Mouse (Mus musculus): ENCODE data around the gene Slc12a3. TPM values are rescaled to one million over a fixed set of nuclear protein-coding genes. Genes with fewer than 3 reads are reported as not detected.
A peak's percentile ranks its signal among the peaks of the same experiment; 100 is the strongest.

The Slc12a3 gene
- polyA plus RNA-seq, 1 experiment from 2014 or later: not detected

MicroRNA genes within 50 kb of the gene (microRNA counts, 519-probe panel; counts per million panel counts)
- 2,684 counts per million, percentile 57 among the panel's probes with 10 or more counts for microRNA mmu-miR-138

Small RNA genes within 50 kb of the gene (microRNA-seq; reads per million reads assigned to microRNA genes)
- gene Mir138-2: 112 reads per million, percentile 52 among the genes with 10 or more reads in this experiment

Other genes starting within 250 kb of the Slc12a3 start
- 10.4 TPM in 2 replicates for gene Bbs2, start 230.3 kb upstream of the Slc12a3 start, polyA plus RNA-seq (2015; fragmentation: Nextera tagmentation; extraction: Ambion mirVana)
- gene Mt4, start 192.0 kb upstream of the Slc12a3 start, polyA plus RNA-seq (2015; fragmentation: Nextera tagmentation; extraction: Ambion mirVana): 0.60 and 3.9 TPM in 2 replicates
- gene Mt3, start 176.6 kb upstream of the Slc12a3 start, polyA plus RNA-seq (2015; fragmentation: Nextera tagmentation; extraction: Ambion mirVana): 4.8 and 5.2 TPM in 2 replicates
- 57.2 and 59.8 TPM in 2 replicates for gene Mt2, start 156.5 kb upstream of the Slc12a3 start, polyA plus RNA-seq (2015; fragmentation: Nextera tagmentation; extraction: Ambion mirVana)
- 164 and 189 TPM in 2 replicates for gene Mt1, start 150.1 kb upstream of the Slc12a3 start, polyA plus RNA-seq (2015; fragmentation: Nextera tagmentation; extraction: Ambion mirVana)
- gene Nup93, start 114.6 kb upstream of the Slc12a3 start, polyA plus RNA-seq (2015; fragmentation: Nextera tagmentation; extraction: Ambion mirVana): 62.8 and 63.0 TPM in 2 replicates
- gene Herpud1, start 57.2 kb downstream of the Slc12a3 start, polyA plus RNA-seq (2015; fragmentation: Nextera tagmentation; extraction: Ambion mirVana): 97.6 and 102 TPM in 2 replicates
- gene Nlrc5, start 105.2 kb downstream of the Slc12a3 start, polyA plus RNA-seq (2015; fragmentation: Nextera tagmentation; extraction: Ambion mirVana): 0.50 and 0.76 TPM in 2 replicates
- gene Cpne2, start 203.8 kb downstream of the Slc12a3 start, polyA plus RNA-seq (2015; fragmentation: Nextera tagmentation; extraction: Ambion mirVana): 13.8 and 14.0 TPM in 2 replicates